27 mouse cellular contexts compared by ENCODE assay signal in genomic region chr11:34083795-34084194, GRCm38 (mm10). TPM values are rescaled to one million over a fixed set of nuclear protein-coding genes. Genes with fewer than 3 reads are reported as not detected.
"Had no signal": no experiment of that assay in that cellular context is flagged by ENCODE, and none has a peak within 500 bp of the region (broad histone marks: within the 10 kb centered on the region; RNA-seq: fewer than 3 reads in every experiment).

No protein-coding gene starts in this region.

- H3K9ac ChIP-seq: kidney, embryonic 15.5 days; limb, embryonic 12.5 days; limb, embryonic 15.5 days; liver, embryonic 14.5 days; lung, embryonic 15.5 days; midbrain, embryonic 12.5 days; midbrain, embryonic 15.5 days; neural tube, embryonic 12.5 days; neural tube, embryonic 15.5 days had no signal

- H3K36me3 ChIP-seq: kidney, embryonic 15.5 days; limb, embryonic 12.5 days; limb, embryonic 15.5 days; lung, embryonic 15.5 days; midbrain, embryonic 12.5 days; midbrain, embryonic 15.5 days; neural tube, embryonic 12.5 days; neural tube, embryonic 15.5 days had no signal

- H3K27me3 ChIP-seq: kidney, embryonic 15.5 days; limb, embryonic 15.5 days; lung, embryonic 15.5 days; midbrain, embryonic 12.5 days; midbrain, embryonic 15.5 days; neural tube, embryonic 12.5 days; neural tube, embryonic 15.5 days had no signal

- DNase-seq: kidney, adult 8-10 months; kidney, postnatal 10 days; kidney, postnatal 36 days; left cerebral cortex, postnatal 4 days; lung, adult 18-20 months; lung, postnatal 10 days; lung, postnatal 36 days; retina, postnatal 1 day; right cerebral cortex, postnatal 25 days; thymus, adult 2 months; thymus, postnatal 14 days; thymus, postnatal 4 days had no signal

- ATAC-seq: midbrain, embryonic 15.5 days had no signal

- H3K4me3 ChIP-seq: kidney, embryonic 15.5 days; limb, embryonic 12.5 days; limb, embryonic 15.5 days; lung, embryonic 15.5 days; midbrain, embryonic 12.5 days; midbrain, embryonic 15.5 days; neural tube, embryonic 12.5 days; neural tube, embryonic 15.5 days had no signal

- H3K4me1 ChIP-seq: limb, embryonic 12.5 days; lung, embryonic 15.5 days; midbrain, embryonic 12.5 days had no signal

- H3K9me3 ChIP-seq: kidney, embryonic 15.5 days; limb, embryonic 12.5 days; limb, embryonic 15.5 days; lung, embryonic 15.5 days; midbrain, embryonic 12.5 days; midbrain, embryonic 15.5 days; neural tube, embryonic 12.5 days; neural tube, embryonic 15.5 days had no signal

- H3K27ac ChIP-seq: kidney, embryonic 15.5 days; limb, embryonic 12.5 days; limb, embryonic 15.5 days; liver, embryonic 14.5 days; lung, embryonic 15.5 days; midbrain, embryonic 12.5 days; midbrain, embryonic 15.5 days; neural tube, embryonic 12.5 days; neural tube, embryonic 15.5 days; stomach, postnatal 0 days had no signal

- H3K4me2 ChIP-seq: kidney, embryonic 15.5 days; limb, embryonic 12.5 days; limb, embryonic 15.5 days; liver, embryonic 11.5 days; lung, embryonic 15.5 days; midbrain, embryonic 12.5 days; midbrain, embryonic 15.5 days; neural tube, embryonic 12.5 days; neural tube, embryonic 15.5 days had no signal

RNA-seq across cellular contexts. Expression of gene 4930469K13Rik, which starts 14.6 kb away (rescaled TPM):
- total RNA-seq: layer of hippocampus, adult 8-10 months; layer of hippocampus, postnatal 14 days; left cerebral cortex, adult 8-10 months; left cerebral cortex, postnatal 14 days; left cerebral cortex, postnatal 4 days had no signal
- polyA plus RNA-seq: limb, embryonic 12.5 days; liver, embryonic 11.5 days; liver, embryonic 14.5 days; midbrain, embryonic 12.5 days; midbrain, embryonic 15.5 days; stomach, postnatal 0 days had no signal
